Mouse (Mus musculus) heart, postnatal 36 days (tissue): Measurements from ENCODE around the gene Slc12a5. TPM values are rescaled to one million over a fixed set of nuclear protein-coding genes. Genes with fewer than 3 reads are reported as not detected.

Experiments
- DNase-seq, 2 experiments: peaks; one replicate each; pipeline ENCODE4 v3.0.0; 2021 to 2022
- intact Hi-C: fragments of 180-260 bp; cut with DNase I; formaldehyde crosslinking; loops from one replicate; pipeline ENCODE4 v1.15.1; 2025
- total RNA-seq, 2 experiments: library from RNA; stranded (reverse); gene quantifications; 2 replicates each; pipeline ENCODE4 v1.2.3; 2021

The Slc12a5 gene
- total RNA-seq, 2 experiments from 2014 or later, result 0.33 to 0.87 TPM

DNA sequence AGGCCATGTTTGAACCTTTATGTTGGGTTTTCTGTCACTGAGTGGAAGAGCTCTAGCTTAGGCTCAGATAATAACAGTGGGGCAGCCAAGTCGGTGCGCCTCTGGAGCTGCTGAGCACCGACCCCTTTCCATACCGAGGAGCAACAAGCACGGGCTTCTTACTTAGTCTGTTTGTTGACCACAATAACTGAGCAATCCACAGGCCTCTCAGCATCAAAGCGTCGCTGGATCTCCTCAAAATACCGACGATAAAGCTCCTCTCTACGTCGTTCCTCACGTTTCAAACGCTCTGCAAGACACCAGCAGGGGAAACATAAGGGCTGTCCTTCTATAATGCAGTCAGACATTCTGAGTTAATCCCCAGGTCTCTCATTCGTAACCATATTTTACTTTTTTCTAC, 48.6 kb downstream of the Slc12a5 start:
- intact Hi-C loops, result no loop called here
- no peak for DNase-seq

DNA sequence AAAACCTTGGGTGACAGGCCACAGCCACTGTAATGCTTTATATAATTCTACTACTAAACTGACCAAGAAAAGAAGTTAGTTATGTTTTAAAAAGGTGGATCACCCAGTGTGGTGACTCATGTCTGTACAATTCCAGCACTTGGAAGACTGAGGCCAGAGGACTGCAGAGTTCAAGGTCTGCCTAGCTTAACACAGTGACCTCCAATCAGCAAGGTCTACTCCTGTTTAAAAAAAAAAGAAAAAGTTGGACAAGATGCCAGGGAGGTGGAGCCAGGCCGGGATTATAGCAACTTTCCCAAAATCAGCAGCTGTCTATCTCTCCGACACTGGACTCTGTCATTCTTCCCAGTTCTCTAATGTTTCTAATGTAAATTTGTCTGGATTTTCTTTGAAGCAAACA, 49.0 kb downstream of the Slc12a5 start:
- intact Hi-C loops, result no loop called here
- no peak for DNase-seq

DNA sequence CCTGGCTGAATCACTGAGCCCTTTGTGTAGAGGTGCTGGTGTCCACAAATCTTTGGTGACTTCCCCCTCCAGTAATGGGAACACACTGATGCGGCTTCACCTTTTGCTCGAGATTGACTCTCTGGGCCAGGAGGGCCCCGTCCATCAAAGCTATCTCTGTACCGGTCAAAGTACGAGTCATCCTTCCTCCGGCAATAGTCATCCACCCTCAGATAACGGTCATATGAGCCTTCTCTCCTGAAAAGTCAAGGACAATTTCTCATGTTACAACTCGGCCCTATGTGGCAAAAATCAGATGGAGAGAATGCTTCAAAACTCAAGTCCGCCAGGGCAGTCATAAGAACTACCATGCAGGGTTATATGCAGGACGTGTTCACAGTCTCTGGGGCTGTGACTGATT, 49.7 kb downstream of the Slc12a5 start:
- DNase-seq, result no peak

GRCm38 (mm10) chr2:165014935-165015334, 54.3 kb downstream of the Slc12a5 start:
- DNase-seq, result no peak
- intact Hi-C loops, result no loop called here

More for the DNA sequence above, 49.7 kb downstream of the Slc12a5 start:
- intact Hi-C loops, result no loop called here

DNA sequence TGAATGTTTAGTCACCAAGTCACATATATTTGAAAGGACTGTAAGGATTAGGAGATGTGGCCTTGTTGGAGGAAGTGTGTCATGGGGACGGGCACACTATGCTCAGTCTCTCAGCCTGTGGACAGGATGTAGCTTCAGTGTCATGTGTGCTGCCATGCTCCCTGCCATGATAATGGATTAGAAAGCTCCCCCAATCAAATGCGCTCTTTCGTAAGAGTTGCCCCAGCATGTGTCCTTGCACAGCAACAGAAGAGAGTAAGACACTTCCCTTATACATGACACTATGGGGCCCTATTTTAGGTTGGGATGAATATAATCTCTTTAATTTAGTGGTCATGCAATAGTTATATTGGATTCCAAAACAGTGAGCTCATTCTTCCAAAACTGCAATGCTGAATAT, 59.9 kb downstream of the Slc12a5 start:
- DNase-seq, result no peak
- intact Hi-C loops, result no loop called here

- DNase-seq, result no peak
- intact Hi-C loops, result no loop called here
Observed at GRCm38 (mm10) chr2:165027163-165027562, 66.6 kb downstream of the Slc12a5 start.

DNA sequence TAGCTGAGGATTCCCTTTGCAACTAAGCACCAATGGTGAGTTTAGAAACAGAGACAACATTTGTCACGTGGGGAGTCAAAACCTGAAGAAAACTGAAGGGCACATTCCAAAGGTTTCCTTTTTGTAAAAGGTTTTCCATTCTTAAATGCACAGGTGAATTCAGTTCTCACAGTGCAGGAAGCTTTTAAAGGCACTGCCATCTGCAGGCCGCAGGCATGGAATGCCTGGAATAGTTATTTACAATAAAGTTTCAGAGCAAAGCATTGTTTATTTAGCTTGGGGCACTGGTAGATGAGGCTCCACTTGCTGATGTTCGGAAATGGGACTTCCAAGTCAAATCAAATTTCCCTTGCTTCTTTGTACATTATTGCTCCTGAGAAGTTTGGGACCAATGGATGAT, 71.9 kb downstream of the Slc12a5 start:
- no peak for DNase-seq
- intact Hi-C loops, result loop anchor here (2.0 to 10.0 kb wide), 3 partner anchors 72 to 198 kb away; partner anchors contain the start of genes Ctsa, Neurl2, Slc12a5 and Zfp335

DNA sequence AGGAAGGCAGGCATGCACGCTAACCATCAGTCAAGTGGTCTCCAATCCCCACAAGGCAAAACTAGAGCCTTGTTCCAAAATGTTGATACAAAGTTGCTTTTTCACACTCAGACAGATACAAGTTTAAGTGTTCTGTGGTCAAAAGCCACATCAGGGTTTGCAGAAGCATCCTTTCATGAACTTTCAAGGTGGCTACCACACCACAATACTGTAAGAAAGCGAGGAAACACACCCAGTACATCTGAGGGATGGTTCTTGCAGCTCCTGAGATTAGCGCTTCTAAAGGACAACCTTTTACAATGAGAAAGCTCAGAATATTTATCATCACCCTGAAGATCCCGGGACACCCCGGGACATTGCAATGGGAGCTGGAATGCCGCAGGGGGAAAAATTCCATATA, 72.7 kb downstream of the Slc12a5 start:
- intact Hi-C loops, result loop anchor here (2.0 to 10.0 kb wide), 3 partner anchors 73 to 199 kb away; partner anchors contain the start of genes Ctsa, Neurl2, Slc12a5 and Zfp335
- DNase-seq, result no peak

GRCm38 (mm10) chr2:165034131-165035057, 73.8 kb downstream of the Slc12a5 start, which contains the start of gene Ncoa5:
Gene Ncoa5 (minus strand): TSS chr2:165034867.
- DNase-seq, result peak; percentile 97 to 99
- intact Hi-C loops, result loop anchor here (5.0 to 10.0 kb wide), 2 partner anchors 122 to 200 kb away; partner anchors contain the start of genes Ctsa, Neurl2 and Zfp335

- intact Hi-C loops, result loop anchor here (10.0 kb wide), 1 partner anchor 200 kb away; the partner anchor contains the start of genes Ctsa and Neurl2
- DNase-seq, result no peak
Observed at GRCm38 (mm10) chr2:165035058-165035431, 74.4 kb downstream of the Slc12a5 start.

DNA sequence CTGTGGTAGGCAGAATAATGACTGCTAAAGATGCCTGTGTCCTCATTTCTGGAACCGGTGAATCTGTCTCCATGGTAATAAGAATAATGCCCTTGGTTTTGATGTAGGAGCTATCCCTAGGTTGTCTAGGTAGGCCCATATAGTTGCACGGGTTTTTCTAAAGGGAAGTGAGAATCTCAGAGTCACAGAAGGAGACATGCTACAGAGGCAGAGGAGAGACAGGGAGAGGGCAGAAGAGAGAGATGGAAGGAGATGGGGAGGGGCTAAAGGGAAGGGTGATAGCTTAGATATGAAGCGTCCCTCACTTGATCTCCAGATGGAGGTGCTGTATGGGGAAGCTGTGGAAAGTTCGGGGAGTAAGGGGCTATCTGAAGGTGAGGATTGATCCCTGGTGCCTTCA, 76.8 kb downstream of the Slc12a5 start:
- DNase-seq, result no peak
- intact Hi-C loops, result loop anchor here (10.0 kb wide), 1 partner anchor 203 kb away; the partner anchor contains the start of genes Ctsa and Neurl2

GRCm38 (mm10) chr2:165042126-165042525, 81.5 kb downstream of the Slc12a5 start:
- intact Hi-C loops, result no loop called here
- no peak for DNase-seq

DNA sequence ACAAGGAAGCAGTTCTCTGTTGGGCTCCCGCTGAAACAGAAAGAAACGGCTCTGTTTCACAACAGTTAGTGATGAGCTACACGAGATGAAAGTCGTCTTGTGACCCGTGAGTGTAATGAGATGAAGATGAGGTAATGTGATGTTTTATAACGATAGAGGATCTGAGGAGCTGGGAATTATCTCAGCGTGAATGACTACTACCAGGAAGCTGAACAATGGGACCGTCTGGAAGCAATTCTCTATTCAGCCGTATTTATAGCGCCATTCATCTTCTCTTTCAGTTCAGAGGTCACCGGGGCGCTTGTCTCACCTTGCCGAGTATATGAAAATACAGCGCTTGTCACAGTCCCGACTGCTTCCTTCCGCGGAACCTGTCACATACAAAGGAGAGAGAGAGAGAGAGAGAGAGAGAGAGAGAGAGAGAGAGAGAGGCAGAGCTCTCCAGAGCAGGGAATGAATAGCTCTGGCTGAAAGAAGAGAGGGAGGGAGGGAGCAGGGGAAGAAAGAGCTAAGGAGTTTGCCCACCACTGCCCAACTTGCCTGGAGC, 82.6 kb downstream of the Slc12a5 start:
- no peak for DNase-seq
- intact Hi-C loops, result no loop called here

- no peak for DNase-seq
- intact Hi-C loops, result no loop called here
Observed at GRCm38 (mm10) chr2:165043729-165044128, 83.1 kb downstream of the Slc12a5 start.

DNA sequence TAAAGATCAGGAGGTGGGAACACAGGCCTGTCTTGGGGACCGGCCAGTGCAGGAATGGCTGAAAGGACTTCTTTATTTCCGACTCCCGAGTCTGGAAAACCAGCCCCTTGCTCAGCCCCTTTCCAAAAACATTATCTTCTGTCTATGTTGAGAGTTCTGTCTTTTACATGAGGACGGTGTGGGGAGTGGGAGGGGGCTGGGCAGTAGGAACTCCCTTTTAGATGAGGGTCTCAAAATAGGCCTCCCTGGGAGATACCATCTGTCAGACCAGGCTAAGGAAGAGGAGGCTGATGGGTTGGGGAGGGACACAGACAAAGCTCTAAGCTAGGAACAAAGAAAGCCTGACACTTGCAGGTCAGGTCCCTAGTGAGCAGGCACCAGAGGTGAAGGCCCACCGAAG, 88.4 kb downstream of the Slc12a5 start:
- intact Hi-C loops, result no loop called here
- no peak for DNase-seq

Other genes with a start within 250 kb of the Slc12a5 start
- gene Spint5, start 245.5 kb upstream of the Slc12a5 start, total RNA-seq, result not detected
- not detected for gene Wfdc3, start 214.9 kb upstream of the Slc12a5 start, total RNA-seq
- gene Dnttip1, start 214.8 kb upstream of the Slc12a5 start, total RNA-seq, result 10 to 100 TPM; 22.8 to 29.3 TPM
- 1 to 10 TPM; 2.5 to 3.1 TPM for gene Ube2c, start 190.9 kb upstream of the Slc12a5 start, total RNA-seq
- gene Tnnc2, start 180.8 kb upstream of the Slc12a5 start, total RNA-seq, result not detected
- 10 to 100 TPM; 23.4 to 29.0 TPM for gene Snx21, start 175.0 kb upstream of the Slc12a5 start, total RNA-seq
- 10 to 100 TPM; 10.4 to 13.0 TPM for gene Acot8, start 155.9 kb upstream of the Slc12a5 start, total RNA-seq
- gene Zswim3, start 155.7 kb upstream of the Slc12a5 start, total RNA-seq, result 1 to 10 TPM; 2.5 to 2.7 TPM
- gene Zswim1, start 138.1 kb upstream of the Slc12a5 start, total RNA-seq, result 1 to 10 TPM; 4.2 to 4.5 TPM
- gene Spata25, start 132.3 kb upstream of the Slc12a5 start, total RNA-seq, result under 1 TPM; 0.46 to 0.78 TPM
- gene Ctsa, start 127.9 kb upstream of the Slc12a5 start, total RNA-seq, result 100 to 1,000 TPM; 103 to 106 TPM
- 10 to 100 TPM; 46.2 to 51.4 TPM for gene Neurl2, start 127.3 kb upstream of the Slc12a5 start, total RNA-seq
- gene Pltp, start 103.1 kb upstream of the Slc12a5 start, total RNA-seq, result 10 to 100 TPM; 40.3 to 46.3 TPM
- 10 to 100 TPM; 34.1 to 34.5 TPM for gene Pcif1, start 81.5 kb upstream of the Slc12a5 start, total RNA-seq
- 10 to 100 TPM in 1 of 2 experiments, 1 to 10 TPM in 1; 8.5 to 10.0 TPM for gene Zfp335, start 49.0 kb upstream of the Slc12a5 start, total RNA-seq
- under 1 TPM; 0.87 to 0.97 TPM for gene Mmp9, start 20.0 kb upstream of the Slc12a5 start, total RNA-seq
- 10 to 100 TPM; 17.7 to 18.3 TPM for gene Ncoa5, start 74.1 kb downstream of the Slc12a5 start, total RNA-seq
- gene Cd40, start 94.8 kb downstream of the Slc12a5 start, total RNA-seq, result 1 to 10 TPM; 1.7 to 3.2 TPM
- not detected for gene 1700025C18Rik, start 129.9 kb downstream of the Slc12a5 start, total RNA-seq